26 mouse cellular contexts compared by ENCODE assay signal in the genomic region with DNA sequence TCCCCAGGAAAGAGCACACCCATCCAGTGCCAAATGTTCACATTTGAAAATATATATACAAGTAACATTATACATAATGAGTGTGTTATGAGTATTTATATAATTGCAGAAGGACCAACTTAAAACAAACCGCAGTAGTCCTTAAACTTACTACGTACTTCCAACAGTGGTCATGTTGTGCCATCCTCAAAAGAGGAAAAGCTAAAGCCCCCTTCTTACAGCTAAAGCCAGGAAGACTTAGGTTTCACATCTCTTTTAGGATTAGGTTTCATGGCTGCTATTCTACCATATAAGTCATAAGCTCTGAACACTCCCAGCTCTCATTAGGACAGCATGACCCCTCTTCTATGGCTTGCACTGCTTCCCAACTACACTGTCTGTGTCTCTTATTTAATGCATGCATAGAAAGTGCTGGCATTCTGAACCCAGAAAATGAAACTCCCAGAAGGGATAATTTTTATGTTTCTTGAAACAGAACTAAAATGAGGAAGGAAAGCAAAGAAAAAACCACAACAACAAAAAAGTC.
"Had no signal": no experiment of that assay in that cellular context is flagged by ENCODE, and none has a peak within 500 bp of the region (broad histone marks: within the 10 kb centered on the region; RNA-seq: fewer than 3 reads in every experiment).

No protein-coding gene starts in this region.

- H3K36me3 ChIP-seq: heart, embryonic 10.5 days; heart, embryonic 12.5 days; hindbrain, embryonic 13.5 days; hindbrain, embryonic 15.5 days; kidney, embryonic 15.5 days; limb, embryonic 13.5 days; limb, embryonic 15.5 days; liver, embryonic 12.5 days had no signal

- H3K9me3 ChIP-seq: heart, embryonic 10.5 days; heart, embryonic 12.5 days; hindbrain, embryonic 13.5 days; hindbrain, embryonic 15.5 days; kidney, embryonic 15.5 days; limb, embryonic 13.5 days; limb, embryonic 15.5 days; liver, embryonic 12.5 days had no signal

- H3K4me2 ChIP-seq: heart, embryonic 12.5 days; hindbrain, embryonic 13.5 days; hindbrain, embryonic 15.5 days; kidney, embryonic 15.5 days; limb, embryonic 13.5 days; limb, embryonic 15.5 days; liver, embryonic 12.5 days had no signal

- H3K4me1 ChIP-seq: heart, embryonic 10.5 days; heart, embryonic 12.5 days; hindbrain, embryonic 13.5 days; hindbrain, embryonic 15.5 days; kidney, embryonic 15.5 days; limb, embryonic 13.5 days; limb, embryonic 15.5 days; liver, embryonic 12.5 days had no signal

- ATAC-seq: hindbrain, postnatal 0 days; intestine, embryonic 16.5 days; liver, embryonic 12.5 days had no signal

- H3K9ac ChIP-seq: heart, embryonic 12.5 days; hindbrain, embryonic 13.5 days; hindbrain, embryonic 15.5 days; kidney, embryonic 15.5 days; limb, embryonic 13.5 days; limb, embryonic 15.5 days; liver, embryonic 12.5 days; liver, embryonic 14.5 days had no signal

- DNase-seq: gastrocnemius, adult 2 months; gastrocnemius, postnatal 10 days; gastrocnemius, postnatal 36 days; heart, adult 18-20 months; heart, postnatal 10 days; heart, postnatal 4 days; kidney, adult 11 months; kidney, adult 2 months; kidney, adult 9 months; kidney, postnatal 14 days; kidney, postnatal 36 days; layer of hippocampus, adult 9-11 months; layer of hippocampus, postnatal 36 days; left cerebral cortex, postnatal 4 days had no signal

- H3K27me3 ChIP-seq: heart, embryonic 12.5 days; hindbrain, embryonic 13.5 days; hindbrain, embryonic 15.5 days; kidney, embryonic 15.5 days; limb, embryonic 13.5 days; limb, embryonic 15.5 days; liver, embryonic 12.5 days had no signal

- H3K27ac ChIP-seq: gastrocnemius, adult 2 months; heart, embryonic 10.5 days; hindbrain, embryonic 13.5 days; hindbrain, embryonic 15.5 days; hindbrain, postnatal 0 days; kidney, embryonic 15.5 days; kidney, postnatal 0 days; limb, embryonic 13.5 days; limb, embryonic 15.5 days; liver, embryonic 12.5 days; liver, embryonic 14.5 days had no signal

- H3K4me3 ChIP-seq: gastrocnemius, adult 2 months; heart, embryonic 10.5 days; heart, embryonic 12.5 days; hindbrain, embryonic 13.5 days; hindbrain, embryonic 15.5 days; kidney, embryonic 15.5 days; limb, embryonic 13.5 days; limb, embryonic 15.5 days; liver, embryonic 12.5 days had no signal
